Mouse (Mus musculus): ENCODE results near the gene Clec9a. TPM values are rescaled to one million over a fixed set of nuclear protein-coding genes. Genes with fewer than 3 reads are reported as not detected.

Gene Clec9a
- polyA plus RNA-seq, 1 experiment, result 0.24 TPM

GRCm38 (mm10) chr6:129471386-129471785 lies 62.7 kb downstream of the Clec9a start:
- Histone ChIP-seq H3K4me1 (ENCODE audit: control insufficient read depth, insufficient read depth, low read length) (peaks cover 23% of the 10 kb centered on the region), H3K4me3 (ENCODE audit: insufficient read depth, low read length) (peak overlapping the region; percentile 20; the same call in 1 of the 2 replicates), H3K27ac (ENCODE audit: insufficient read depth, low read depth, low read length) (peak overlapping the region; percentile 82)
- TF ChIP-seq CTCF (IDR thresholded peaks at IDR 0.05; ENCODE audit: low read depth, low read length) (no peak), POLR2A (IDR thresholded peaks at IDR 0.05; ENCODE audit: borderline replicate concordance, low read depth, low read length) (no peak)

GRCm38 (mm10) chr6:129472627-129473026 lies 64.0 kb downstream of the Clec9a start:
- H3K4me1 ChIP-seq (ENCODE audit: control insufficient read depth, insufficient read depth, low read length), result peaks cover 23% of the 10 kb centered on the region
- H3K27ac ChIP-seq (ENCODE audit: insufficient read depth, low read depth, low read length), result peak overlapping the region; percentile 63
- no peak overlapping the region for H3K4me3 ChIP-seq (ENCODE audit: insufficient read depth, low read length)
- TF ChIP-seq POLR2A (IDR thresholded peaks at IDR 0.05; ENCODE audit: borderline replicate concordance, low read depth, low read length) (no peak), CTCF (IDR thresholded peaks at IDR 0.05; ENCODE audit: low read depth, low read length) (no peak)

Other genes starting within 250 kb of the Clec9a start
- gene Clec2d, start 228.2 kb upstream of the Clec9a start, polyA plus RNA-seq (2012; ENCODE audit: insufficient read depth, insufficient read length, missing spikeins), result 99.8 and 118 TPM in 2 replicates
- 1.7 and 2.1 TPM in 2 replicates for gene Cd69, start 133.4 kb upstream of the Clec9a start, polyA plus RNA-seq (2012; ENCODE audit: insufficient read depth, insufficient read length, missing spikeins)
- gene 4922502D21Rik, start 77.1 kb upstream of the Clec9a start, polyA plus RNA-seq (2012; ENCODE audit: insufficient read depth, insufficient read length, missing spikeins), result not detected in 2 replicates
- 600 and 634 TPM in 2 replicates for gene Clec12a, start 66.2 kb upstream of the Clec9a start, polyA plus RNA-seq (2012; ENCODE audit: insufficient read depth, insufficient read length, missing spikeins)
- gene Clec12b, start 23.0 kb upstream of the Clec9a start, polyA plus RNA-seq (2012; ENCODE audit: insufficient read depth, insufficient read length, missing spikeins), result not detected in 2 replicates
- gene Clec1b, start 11.6 kb upstream of the Clec9a start, polyA plus RNA-seq (2012; ENCODE audit: insufficient read depth, insufficient read length, missing spikeins), result 2.4 and 2.7 TPM in 2 replicates
- 0.46 and 0.69 TPM in 2 replicates for gene Clec1a, start 43.1 kb downstream of the Clec9a start, polyA plus RNA-seq (2012; ENCODE audit: insufficient read depth, insufficient read length, missing spikeins)
- gene Olr1, start 98.3 kb downstream of the Clec9a start, polyA plus RNA-seq (2012; ENCODE audit: insufficient read depth, insufficient read length, missing spikeins), result not detected in 2 replicates
- gene Tmem52b, start 103.7 kb downstream of the Clec9a start, polyA plus RNA-seq (2012; ENCODE audit: insufficient read depth, insufficient read length, missing spikeins), result not detected in 2 replicates
- gene Gabarapl1, start 124.3 kb downstream of the Clec9a start, polyA plus RNA-seq (2012; ENCODE audit: insufficient read depth, insufficient read length, missing spikeins), result 115 and 118 TPM in 2 replicates
- not detected in 2 replicates for gene Klre1, start 169.0 kb downstream of the Clec9a start, polyA plus RNA-seq (2012; ENCODE audit: insufficient read depth, insufficient read length, missing spikeins)
- gene Klrd1, start 182.9 kb downstream of the Clec9a start, polyA plus RNA-seq (2012; ENCODE audit: insufficient read depth, insufficient read length, missing spikeins), result not detected in 2 replicates
- gene Klrk1, start 215.0 kb downstream of the Clec9a start, polyA plus RNA-seq (2012; ENCODE audit: insufficient read depth, insufficient read length, missing spikeins), result 0.92 and 1.3 TPM in 2 replicates
- not detected in 2 replicates for gene Klrc3, start 234.5 kb downstream of the Clec9a start, polyA plus RNA-seq (2012; ENCODE audit: insufficient read depth, insufficient read length, missing spikeins)

Measured in bone marrow macrophage, adult 2 months (primary cell).